Mouse (Mus musculus) G1E-ER4 (cell line): ENCODE data around the gene Recql5. TPM values are rescaled to one million over a fixed set of nuclear protein-coding genes. Genes with fewer than 3 reads are reported as not detected.

Experiments used
- GATA1 ChIP-seq: IDR thresholded peaks from one replicate; pipeline ENCODE4 v1.8.0; 2012; ENCODE audit warnings: low read length, inconsistent platforms
- polyA plus RNA-seq: library from polyadenylated mRNA; stranded (reverse); fragments of >175 nt; gene quantifications from 2 replicates; pipeline ENCODE4 v1.2.3, GENCODE M21; 2012

Recql5 gene
- polyA plus RNA-seq, 1 experiment = 13.3 TPM

GRCm38 (mm10) chr11:115858354-115858753, 74.9 kb downstream of the Recql5 start, which contains the start of gene Myo15b:
Myo15b (plus strand) TSS chr11:115858406.
- TF ChIP-seq GATA1 = no peak

GRCm38 (mm10) chr11:115857936-115858335, 75.3 kb downstream of the Recql5 start:
- TF ChIP-seq GATA1 = no peak

GRCm38 (mm10) chr11:115854674-115855073, 78.6 kb downstream of the Recql5 start:
- TF ChIP-seq GATA1 = no peak

- TF ChIP-seq GATA1 = no peak
Measured at GRCm38 (mm10) chr11:115845819-115846218, 87.5 kb downstream of the Recql5 start.

- no peak for TF ChIP-seq GATA1
Measured at GRCm38 (mm10) chr11:115844240-115844639, 89.0 kb downstream of the Recql5 start.

GRCm38 (mm10) chr11:115843891-115844239, 89.4 kb downstream of the Recql5 start:
- TF ChIP-seq GATA1 = no peak

- no peak for TF ChIP-seq GATA1
Measured at GRCm38 (mm10) chr11:115843141-115843890, 90.0 kb downstream of the Recql5 start.

Other genes starting within 250 kb of the Recql5 start
- gene Grb2, start 224.9 kb downstream of the Recql5 start, polyA plus RNA-seq = 158 and 209 TPM in 2 replicates
- gene Tmem94, start 168.0 kb downstream of the Recql5 start, polyA plus RNA-seq = 54.3 and 62.3 TPM in 2 replicates
- 0.68 and 0.82 TPM in 2 replicates for gene Caskin2, start 119.8 kb downstream of the Recql5 start, polyA plus RNA-seq
- gene Tsen54, start 118.8 kb downstream of the Recql5 start, polyA plus RNA-seq = 50.6 and 63.7 TPM in 2 replicates
- gene Llgl2, start 109.4 kb downstream of the Recql5 start, polyA plus RNA-seq = 23.4 and 41.3 TPM in 2 replicates
- 0.41 and 0.46 TPM in 2 replicates for gene Myo15b, start 75.1 kb downstream of the Recql5 start, polyA plus RNA-seq
- 9.2 and 13.4 TPM in 2 replicates for gene Smim5, start 33.5 kb downstream of the Recql5 start, polyA plus RNA-seq
- 0.21 TPM in 1 of 2 replicates, not detected in the other for gene Smim6, start 21.5 kb downstream of the Recql5 start, polyA plus RNA-seq
- 26.9 and 40.4 TPM in 2 replicates for gene Sap30bp, start 195 bp downstream of the Recql5 start, polyA plus RNA-seq
- 0.04 and 0.13 TPM in 2 replicates for gene Itgb4, start 41.2 kb upstream of the Recql5 start, polyA plus RNA-seq
- 95.4 and 132 TPM in 2 replicates for gene Galk1, start 79.2 kb upstream of the Recql5 start, polyA plus RNA-seq
- 312 and 429 TPM in 2 replicates for gene H3f3b, start 94.5 kb upstream of the Recql5 start, polyA plus RNA-seq
- 56.9 and 68.4 TPM in 2 replicates for gene Unk, start 96.8 kb upstream of the Recql5 start, polyA plus RNA-seq
- 170 and 235 TPM in 2 replicates for gene Unc13d, start 144.5 kb upstream of the Recql5 start, polyA plus RNA-seq
- 591 and 669 TPM in 2 replicates for gene Wbp2, start 153.5 kb upstream of the Recql5 start, polyA plus RNA-seq
- gene Trim47, start 193.7 kb upstream of the Recql5 start, polyA plus RNA-seq = not detected in 2 replicates
- gene Trim65, start 197.7 kb upstream of the Recql5 start, polyA plus RNA-seq = not detected in 2 replicates
- 152 and 200 TPM in 2 replicates for gene Mrpl38, start 205.4 kb upstream of the Recql5 start, polyA plus RNA-seq
- 26.9 and 34.1 TPM in 2 replicates for gene Fbf1, start 234.7 kb upstream of the Recql5 start, polyA plus RNA-seq